Mouse (Mus musculus): ENCODE measurements around the gene Socs7. TPM values are rescaled to one million over a fixed set of nuclear protein-coding genes. Genes with fewer than 3 reads are reported as not detected.
A peak's percentile ranks its signal among the peaks of the same experiment; 100 is the strongest.

The Socs7 gene
- polyA plus RNA-seq, 1 experiment from 2014 or later = 9.1 TPM

DNA sequence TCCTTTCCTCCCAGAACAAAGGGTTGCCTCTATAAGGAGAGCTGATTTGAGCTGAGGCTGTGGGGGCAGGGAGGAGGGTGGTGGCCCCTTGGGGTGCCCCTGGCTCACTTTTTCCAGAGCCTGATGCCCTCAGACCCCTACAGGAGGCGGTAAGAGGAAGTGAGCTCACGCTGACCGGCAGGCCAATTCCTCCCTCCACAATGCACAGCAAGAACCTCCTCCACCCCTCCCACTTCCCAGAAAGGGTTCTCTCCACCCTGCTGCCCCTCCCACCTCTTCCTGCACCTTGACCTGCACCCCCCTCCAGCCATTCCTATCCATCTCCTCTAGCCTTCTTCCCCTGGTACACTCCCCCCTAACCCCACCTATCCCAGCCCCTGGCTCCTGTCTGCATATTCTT, 49.8 kb downstream of the Socs7 start:
- H3K36me3 ChIP-seq = no peaks in the 10 kb centered on the region
- H3K4me3 ChIP-seq = no peak overlapping the region
- H3K9me3 ChIP-seq (replicated peaks) = no peaks in the 10 kb centered on the region
- no peak overlapping the region for H3K9ac ChIP-seq
- 14% methylated on average over 3 of the region's 3 CpGs for WGBS
- H3K4me2 ChIP-seq (replicated peaks) = no peak overlapping the region
- peaks cover 31% of the 10 kb centered on the region for H3K4me1 ChIP-seq
- no peak for ATAC-seq (ENCODE audit: low FRiP score)
- peaks cover 22% of the 10 kb centered on the region for H3K27me3 ChIP-seq
- H3K27ac ChIP-seq = no peak overlapping the region

DNA sequence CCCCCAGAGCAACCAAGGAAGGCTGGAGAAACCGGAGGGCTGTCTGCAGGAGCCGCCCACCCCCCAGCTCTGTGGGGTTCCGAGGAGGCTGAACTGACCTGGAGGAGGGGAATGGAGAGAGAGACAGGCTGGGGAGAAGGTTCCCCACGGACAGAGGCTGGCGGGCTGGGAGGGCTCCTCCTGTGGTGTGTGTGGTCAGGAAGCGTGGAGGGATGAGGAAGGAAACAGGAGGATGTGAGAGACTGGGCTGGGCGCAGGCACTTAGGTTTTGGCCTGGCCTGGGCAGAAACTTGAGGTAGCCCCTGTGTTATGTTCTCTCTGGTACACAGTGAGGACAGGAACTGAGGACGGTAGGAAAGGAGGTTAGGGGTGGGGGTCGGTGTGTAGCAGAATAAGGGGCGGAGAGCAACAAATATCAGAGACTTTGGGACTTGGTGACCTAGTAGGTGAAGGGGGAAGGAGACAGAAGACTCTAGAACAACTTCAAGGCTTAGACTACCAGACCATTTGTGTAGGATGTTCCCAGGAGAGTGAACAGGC, 50.5 kb downstream of the Socs7 start:
- 37% methylated on average over 10 of the region's 10 CpGs for WGBS
- no peak for ATAC-seq (ENCODE audit: low FRiP score)
- Histone ChIP-seq H3K36me3 (no peaks in the 10 kb centered on the region), H3K4me3 (no peak overlapping the region), H3K9me3 (replicated peaks) (no peaks in the 10 kb centered on the region), H3K9ac (no peak overlapping the region), H3K27me3 (peaks cover 14% of the 10 kb centered on the region; the same call in 1 of the 2 replicates), H3K27ac (no peak overlapping the region), H3K4me2 (replicated peaks) (no peak overlapping the region), H3K4me1 (peaks cover 29% of the 10 kb centered on the region)

DNA sequence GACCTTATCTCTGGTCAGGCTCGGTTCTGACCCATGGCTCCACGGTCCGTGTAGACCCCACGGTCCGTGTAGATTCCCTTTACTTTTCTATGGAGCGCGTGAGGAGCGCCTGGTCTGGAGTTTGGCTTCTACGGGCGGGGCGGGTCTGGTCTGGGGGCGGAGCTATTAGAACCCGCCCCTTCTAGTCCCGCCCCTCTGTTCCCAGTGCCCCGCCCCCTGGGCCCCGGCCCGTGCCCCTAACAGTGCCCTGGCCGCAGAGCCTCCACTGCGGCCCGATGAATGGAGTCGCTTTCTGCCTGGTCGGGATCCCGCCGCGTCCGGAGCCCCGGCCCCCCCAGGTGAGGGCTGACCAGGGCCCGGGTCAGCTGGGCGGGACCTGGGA, 53.0 kb downstream of the Socs7 start, which contains the start of gene Arhgap23:
TSS of gene Arhgap23 (plus strand) at position 204 of the 382 bp plus-strand sequence.
- no peaks in the 10 kb centered on the region for H3K9me3 ChIP-seq (replicated peaks)
- H3K27me3 ChIP-seq = peaks cover 12% of the 10 kb centered on the region; the same call in 1 of the 2 replicates
- peak; percentile 80 for ATAC-seq (ENCODE audit: low FRiP score)
- H3K4me3 ChIP-seq = peak within 1 kb of the TSS; percentile 56
- peak within 1 kb of the TSS; percentile 54 for H3K9ac ChIP-seq
- H3K36me3 ChIP-seq = no peaks in the 10 kb centered on the region
- peak within 1 kb of the TSS; percentile 64; the same call in 1 of the 2 replicates for H3K27ac ChIP-seq
- under 1% methylated on average over 29 of the region's 29 CpGs for WGBS
- H3K4me1 ChIP-seq = peaks cover 36% of the 10 kb centered on the region
- H3K4me2 ChIP-seq (replicated peaks) = peak within 1 kb of the TSS; percentile 58

DNA sequence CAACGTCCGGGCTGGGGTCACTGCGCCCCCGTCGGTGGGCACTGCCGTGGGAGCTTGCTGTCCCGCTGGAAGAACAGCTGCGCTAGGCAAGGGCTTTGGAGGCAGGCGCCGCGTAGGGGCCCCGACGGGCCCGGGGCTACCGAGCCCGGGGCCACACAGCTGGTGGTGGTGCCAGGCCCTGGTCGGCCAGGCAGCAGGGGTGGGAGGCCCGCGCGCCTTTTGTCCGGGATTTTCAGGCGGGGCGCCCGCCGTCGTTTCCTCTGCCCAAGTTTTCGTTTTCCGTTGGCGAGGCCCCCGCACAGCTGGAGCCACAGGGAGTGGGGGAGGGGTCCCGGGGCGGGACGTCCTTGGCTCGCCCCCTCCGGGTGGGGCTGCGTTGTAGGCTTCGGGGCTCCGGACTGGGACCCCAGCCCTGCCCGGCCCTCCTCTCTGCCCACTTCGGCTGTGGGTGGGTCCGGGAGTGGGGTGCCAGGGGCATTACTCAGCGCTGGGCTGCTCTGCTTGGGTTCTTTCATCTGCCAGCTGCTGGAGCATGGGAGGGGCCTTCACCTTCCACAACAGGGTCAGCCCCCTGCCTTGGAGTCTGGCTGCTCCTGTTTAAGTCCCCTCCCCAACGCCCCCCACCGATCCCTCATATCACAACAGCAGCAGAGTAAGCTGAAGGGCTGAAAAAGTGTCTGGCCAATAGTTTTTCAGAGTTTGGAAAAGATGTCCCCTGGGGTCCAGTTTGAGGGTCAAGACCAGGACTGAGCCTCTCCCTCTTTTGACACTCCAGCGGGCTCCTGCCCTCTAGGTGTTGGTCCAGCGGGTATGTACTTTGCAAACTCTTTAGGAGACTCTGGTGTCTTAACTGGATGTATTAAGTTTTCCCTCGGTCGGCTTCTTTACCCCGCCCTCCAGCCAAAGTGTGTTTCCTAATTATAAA, 53.6 kb downstream of the Socs7 start:
- 2% methylated on average over 48 of the region's 49 CpGs for WGBS
- Histone ChIP-seq H3K9ac (peak overlapping the region; percentile 54), H3K4me3 (peak overlapping the region; percentile 56), H3K9me3 (replicated peaks) (no peaks in the 10 kb centered on the region), H3K4me2 (replicated peaks) (peak overlapping the region; percentile 58), H3K27ac (peak overlapping the region; percentile 64; the same call in 1 of the 2 replicates), H3K27me3 (peaks cover 12% of the 10 kb centered on the region; the same call in 1 of the 2 replicates), H3K36me3 (no peaks in the 10 kb centered on the region), H3K4me1 (peaks cover 36% of the 10 kb centered on the region)
- peak; percentile 49 for ATAC-seq (ENCODE audit: low FRiP score)

DNA sequence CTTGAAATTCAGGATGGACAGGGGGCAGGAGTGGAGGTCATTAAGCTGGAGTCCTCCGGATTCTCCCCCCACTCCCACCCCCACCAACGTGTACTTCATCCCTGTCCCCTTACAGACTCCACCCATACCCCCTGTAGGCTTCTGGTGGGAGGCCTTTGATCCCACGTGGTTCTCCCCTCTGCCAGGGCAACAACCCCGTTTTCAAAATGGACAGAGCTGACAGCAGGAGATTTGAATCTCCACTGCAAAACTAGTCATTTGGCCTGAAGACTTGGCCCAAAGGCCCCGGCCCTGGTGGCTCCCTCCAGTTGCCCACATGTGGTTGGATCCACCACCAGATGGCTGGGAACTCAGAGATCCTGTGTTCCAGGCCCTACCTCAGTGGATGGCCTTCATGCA, 54.3 kb downstream of the Socs7 start:
- H3K4me2 ChIP-seq (replicated peaks) = 0 out of 2 replicates have a peak overlapping the region, but pooled peaks have one; percentile 58
- WGBS = 7% methylated on average over 5 of the region's 5 CpGs

DNA sequence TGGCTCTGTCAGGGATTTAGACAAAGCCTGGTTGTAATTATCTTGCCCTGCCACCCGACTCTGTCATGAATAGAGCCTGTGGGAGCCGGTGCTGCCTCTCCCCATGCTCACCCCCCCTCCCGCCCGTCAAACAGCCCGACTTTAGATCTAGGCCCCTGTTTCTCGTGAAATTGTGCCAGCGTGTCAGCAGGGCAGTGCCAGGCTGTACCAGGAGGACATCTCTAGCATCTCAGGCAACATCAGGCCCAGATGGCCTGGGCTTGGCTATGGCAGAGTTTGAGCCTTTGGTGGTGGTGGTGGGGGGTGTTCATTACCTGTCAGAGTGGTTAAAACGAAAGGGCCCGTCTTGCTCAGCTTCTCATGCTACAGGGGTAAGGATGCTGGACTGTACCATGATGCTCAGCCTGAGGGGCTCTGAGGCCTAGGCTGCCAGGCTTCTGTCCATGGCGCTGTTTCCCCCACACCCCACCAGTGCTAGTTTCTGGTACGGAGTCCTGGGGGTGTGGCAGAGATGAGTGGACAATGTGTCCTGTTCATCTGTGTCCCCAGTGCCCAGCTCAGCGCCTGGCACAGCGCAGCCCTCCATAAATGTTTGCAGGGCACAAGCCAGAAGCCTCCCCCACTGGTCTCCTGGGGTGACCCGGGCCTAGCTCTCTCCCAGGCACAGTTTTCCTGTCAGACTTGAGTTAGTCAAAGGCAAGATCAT, 56.6 kb downstream of the Socs7 start:
- WGBS = 70% methylated on average over 14 of the region's 14 CpGs
- H3K4me1 ChIP-seq = peaks cover 38% of the 10 kb centered on the region
- H3K9ac ChIP-seq = peak overlapping the region; percentile 18; the same call in 1 of the 2 replicates
- no peak for ATAC-seq (ENCODE audit: low FRiP score)
- H3K27me3 ChIP-seq = peaks cover 12% of the 10 kb centered on the region; the same call in 1 of the 2 replicates
- H3K4me3 ChIP-seq = no peak overlapping the region
- H3K4me2 ChIP-seq (replicated peaks) = no peak overlapping the region
- H3K9me3 ChIP-seq (replicated peaks) = no peaks in the 10 kb centered on the region
- H3K36me3 ChIP-seq = no peaks in the 10 kb centered on the region
- H3K27ac ChIP-seq = 0 out of 2 replicates have a peak overlapping the region, but pooled peaks have one; percentile 12

More for the DNA sequence above, 54.3 kb downstream of the Socs7 start:
- H3K36me3 ChIP-seq = no peaks in the 10 kb centered on the region
- peak overlapping the region; percentile 56; the same call in 1 of the 2 replicates for H3K4me3 ChIP-seq
- H3K9me3 ChIP-seq (replicated peaks) = no peaks in the 10 kb centered on the region
- peaks cover 36% of the 10 kb centered on the region for H3K4me1 ChIP-seq
- no peak overlapping the region for H3K9ac ChIP-seq
- H3K27ac ChIP-seq = no peak overlapping the region
- peaks cover 12% of the 10 kb centered on the region; the same call in 1 of the 2 replicates for H3K27me3 ChIP-seq
- no peak for ATAC-seq (ENCODE audit: low FRiP score)

DNA sequence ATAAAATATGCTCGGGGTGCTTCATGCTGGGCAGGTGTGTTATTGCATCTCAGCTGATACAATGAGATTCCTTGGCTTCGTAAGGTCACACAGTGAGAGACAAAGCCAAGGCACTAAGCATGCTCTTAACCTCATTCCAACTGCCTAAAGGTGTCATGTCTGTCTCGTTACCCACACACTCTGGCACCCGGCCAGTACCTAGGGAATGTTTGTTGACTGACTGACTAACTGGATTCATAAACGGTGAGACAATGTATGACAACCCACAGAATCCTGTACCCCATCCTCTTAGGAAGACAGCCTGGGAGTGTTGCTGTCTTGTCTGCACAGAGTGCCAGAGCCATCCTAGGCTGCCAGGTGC, 57.2 kb downstream of the Socs7 start:
- H3K4me3 ChIP-seq = no peak overlapping the region
- H3K27ac ChIP-seq = no peak overlapping the region
- no peak overlapping the region for H3K4me2 ChIP-seq (replicated peaks)
- WGBS = 76% methylated on average over 5 of the region's 5 CpGs
- ATAC-seq (ENCODE audit: low FRiP score) = no peak
- no peaks in the 10 kb centered on the region for H3K9me3 ChIP-seq (replicated peaks)
- H3K9ac ChIP-seq = no peak overlapping the region
- peaks cover 42% of the 10 kb centered on the region for H3K4me1 ChIP-seq
- no peaks in the 10 kb centered on the region for H3K36me3 ChIP-seq
- peaks cover 8% of the 10 kb centered on the region; the same call in 1 of the 2 replicates for H3K27me3 ChIP-seq

GRCm38 (mm10) chr11:97422507-97422906, 60.2 kb downstream of the Socs7 start:
- no peaks in the 10 kb centered on the region for H3K27me3 ChIP-seq
- no peak for ATAC-seq (ENCODE audit: low FRiP score)
- H3K4me2 ChIP-seq (replicated peaks) = no peak overlapping the region
- no peaks in the 10 kb centered on the region for H3K9me3 ChIP-seq (replicated peaks)
- no peaks in the 10 kb centered on the region for H3K36me3 ChIP-seq
- peak overlapping the region; percentile 44; the same call in 1 of the 2 replicates for H3K27ac ChIP-seq
- 37% methylated on average over 4 of the region's 4 CpGs for WGBS
- H3K4me3 ChIP-seq = no peak overlapping the region
- H3K9ac ChIP-seq = 0 out of 2 replicates have a peak overlapping the region, but pooled peaks have one; percentile 13
- H3K4me1 ChIP-seq = peaks cover 30% of the 10 kb centered on the region

- Histone ChIP-seq H3K27ac (no peak overlapping the region), H3K9ac (no peak overlapping the region), H3K27me3 (peaks cover 1% of the 10 kb centered on the region; the same call in 1 of the 2 replicates), H3K4me1 (peaks cover 35% of the 10 kb centered on the region), H3K36me3 (no peaks in the 10 kb centered on the region), H3K4me2 (replicated peaks) (no peak overlapping the region), H3K9me3 (replicated peaks) (no peaks in the 10 kb centered on the region), H3K4me3 (no peak overlapping the region)
- 69% methylated on average over 5 of the region's 5 CpGs for WGBS
- no peak for ATAC-seq (ENCODE audit: low FRiP score)
Measured at GRCm38 (mm10) chr11:97424092-97424692, 61.8 kb downstream of the Socs7 start.

- Histone ChIP-seq H3K27me3 (peaks cover 7% of the 10 kb centered on the region; the same call in 1 of the 2 replicates), H3K4me2 (replicated peaks) (no peak overlapping the region), H3K4me1 (peaks cover 37% of the 10 kb centered on the region), H3K9ac (no peak overlapping the region), H3K27ac (no peak overlapping the region), H3K4me3 (no peak overlapping the region), H3K9me3 (replicated peaks) (no peaks in the 10 kb centered on the region), H3K36me3 (no peaks in the 10 kb centered on the region)
- ATAC-seq (ENCODE audit: low FRiP score) = no peak
- 70% methylated on average over 3 of the region's 3 CpGs for WGBS
Measured at GRCm38 (mm10) chr11:97424802-97425201, 62.5 kb downstream of the Socs7 start.

- Histone ChIP-seq H3K4me1 (peaks cover 27% of the 10 kb centered on the region), H3K9ac (peak overlapping the region; percentile 28; the same call in 1 of the 2 replicates), H3K4me2 (replicated peaks) (peak overlapping the region; percentile 58), H3K27ac (peak overlapping the region; percentile 74), H3K27me3 (peaks cover 7% of the 10 kb centered on the region; the same call in 1 of the 2 replicates), H3K9me3 (replicated peaks) (no peaks in the 10 kb centered on the region), H3K4me3 (peak overlapping the region; percentile 28), H3K36me3 (no peaks in the 10 kb centered on the region)
- WGBS = 1% methylated on average over 31 of the region's 32 CpGs
- ATAC-seq (ENCODE audit: low FRiP score) = peak; percentile 81
Measured at GRCm38 (mm10) chr11:97427794-97428725, 65.7 kb downstream of the Socs7 start.

All from hindbrain, embryonic 12.5 days (tissue).